Mouse (Mus musculus): Measurements from ENCODE around the gene Mnx1. TPM values are rescaled to one million over a fixed set of nuclear protein-coding genes. Genes with fewer than 3 reads are reported as not detected.
"Not testable (repeated sequence)": the region's sequence is repeated elsewhere in the genome, so short reads cannot be mapped to it uniquely, and the experiment has no call there.

Gene Mnx1
- total RNA-seq, 1 experiment from 2014 or later, result not detected

DNA sequence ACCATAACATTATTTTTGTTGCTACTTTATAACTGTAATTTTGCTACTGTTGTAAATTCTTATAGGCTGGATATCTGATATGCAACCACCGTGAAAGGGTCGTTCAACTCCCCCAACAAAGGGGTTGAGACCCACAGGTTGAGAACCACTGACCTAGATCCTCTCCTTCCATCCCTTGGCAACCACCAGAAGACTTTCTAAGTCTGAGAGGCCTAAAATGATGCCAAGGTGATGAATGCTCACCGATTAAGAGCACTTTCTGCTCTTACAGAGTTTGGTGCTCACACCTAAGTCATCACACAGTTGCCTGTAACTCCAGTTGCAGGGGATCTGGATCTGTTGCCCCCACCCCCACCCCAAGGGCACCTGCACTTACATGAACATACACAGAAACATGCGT is 8.8 kb downstream of the Mnx1 start:
- DNase-seq, result no peak

DNA sequence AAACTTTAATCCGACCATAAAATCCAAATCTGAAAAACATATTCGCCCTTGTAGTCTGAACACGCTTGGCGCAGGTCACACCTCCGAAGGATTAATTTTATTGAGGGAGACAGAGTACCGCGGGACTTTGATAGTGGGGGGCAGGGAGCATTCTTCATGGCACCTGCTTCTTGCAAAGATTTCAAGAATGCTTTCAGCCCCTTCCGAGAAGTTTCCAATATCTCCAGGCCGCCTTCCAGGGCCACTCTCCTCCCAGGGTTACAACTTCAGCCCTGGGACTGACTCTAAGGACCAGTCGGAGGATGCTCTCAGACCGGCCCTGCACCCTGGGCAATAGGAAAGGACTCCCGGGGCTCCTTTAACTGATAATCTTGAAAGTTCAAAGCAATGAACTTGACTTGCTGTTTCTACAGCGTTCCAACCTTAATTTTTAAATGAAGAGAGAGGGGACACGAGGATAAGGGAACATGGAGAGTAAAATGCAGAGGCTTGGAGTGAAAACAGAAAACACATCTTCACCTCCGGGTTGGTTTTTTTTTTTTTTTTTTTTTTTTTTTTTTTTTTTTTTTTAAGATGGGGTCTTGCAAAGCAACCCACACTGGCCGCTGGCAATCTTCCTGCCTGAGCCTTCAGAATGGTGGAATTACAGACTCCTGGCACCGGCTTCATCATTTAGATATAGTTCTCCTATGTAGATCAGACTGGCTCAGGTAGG is 9.8 kb downstream of the Mnx1 start:
- no peak for DNase-seq

DNA sequence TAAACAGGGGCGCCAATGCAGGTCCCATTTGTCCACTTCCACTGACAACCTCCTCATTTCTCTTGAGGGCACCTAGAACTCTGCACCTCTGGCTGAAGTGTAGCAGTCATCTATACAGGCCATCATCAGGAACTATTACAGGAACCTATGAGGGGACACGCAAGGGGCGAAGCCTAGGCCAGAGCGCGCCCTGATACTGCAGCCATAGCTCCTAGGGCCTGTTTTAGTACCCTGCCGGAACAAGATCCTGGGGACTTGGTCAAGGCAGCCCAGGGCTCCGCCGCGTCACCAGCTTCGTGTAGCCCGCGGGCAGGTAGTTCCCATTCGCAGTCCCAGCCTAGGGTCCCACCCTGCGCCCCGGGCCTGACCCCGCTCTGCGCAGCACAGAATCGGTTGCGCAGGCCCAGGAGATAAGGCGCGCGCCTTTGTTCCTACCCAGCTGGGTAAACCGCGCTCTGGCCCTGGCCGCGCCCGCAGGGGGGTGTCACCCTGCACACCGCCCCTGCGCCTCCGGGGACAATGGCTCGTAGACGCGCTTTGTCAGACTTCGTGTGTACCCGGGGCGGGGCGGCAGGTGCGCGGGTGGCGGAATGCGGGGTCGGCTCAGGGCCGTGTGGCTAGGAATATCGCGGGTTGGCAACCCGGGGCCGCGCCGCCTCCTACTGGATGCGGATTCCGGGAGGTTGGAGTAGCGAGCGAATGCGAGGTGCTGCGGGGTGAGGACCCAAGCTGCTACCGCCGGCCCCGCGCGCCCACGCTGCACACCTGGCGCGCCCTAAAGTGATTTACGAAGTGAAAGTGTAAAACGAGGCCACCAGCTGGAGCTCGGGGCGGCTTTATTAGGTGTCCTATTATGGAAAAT is 10.6 kb downstream of the Mnx1 start:
- peak; percentile 27 for DNase-seq

DNA sequence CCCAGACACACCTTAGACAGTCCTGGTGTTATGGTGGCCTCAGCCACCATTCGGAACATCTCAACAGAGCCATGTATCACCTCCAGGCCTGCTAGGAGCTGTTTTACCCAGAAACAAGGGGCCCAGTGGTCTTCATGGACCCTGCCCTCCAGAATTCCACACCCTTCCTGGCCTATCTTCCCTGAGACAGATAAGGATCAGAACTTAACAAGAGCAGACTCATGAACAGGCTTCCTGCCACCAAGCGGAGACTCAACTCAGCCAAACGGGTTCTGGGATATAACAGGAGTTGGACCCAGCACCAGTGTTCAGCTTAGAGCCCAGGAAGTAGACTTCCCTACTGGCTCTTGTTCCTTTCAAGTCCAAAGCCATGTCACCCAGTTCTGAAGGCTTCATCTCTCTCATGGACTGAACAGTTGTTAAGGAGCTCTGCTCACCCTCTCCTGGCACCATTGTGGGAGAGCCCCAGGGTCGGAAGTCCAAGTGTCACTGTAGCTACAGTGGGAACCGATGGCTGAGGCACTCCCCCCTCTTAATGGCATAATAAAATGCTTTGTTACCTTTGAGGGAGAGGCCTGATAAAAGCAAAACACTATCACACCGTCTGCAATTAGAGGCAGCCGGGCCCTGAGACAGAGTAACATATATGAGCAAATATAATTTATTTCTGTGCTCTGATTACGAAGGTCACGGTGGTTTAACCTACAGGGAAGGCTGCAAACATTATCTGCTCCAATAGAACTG is 15.2 kb downstream of the Mnx1 start:
- DNase-seq, result no peak

DNA sequence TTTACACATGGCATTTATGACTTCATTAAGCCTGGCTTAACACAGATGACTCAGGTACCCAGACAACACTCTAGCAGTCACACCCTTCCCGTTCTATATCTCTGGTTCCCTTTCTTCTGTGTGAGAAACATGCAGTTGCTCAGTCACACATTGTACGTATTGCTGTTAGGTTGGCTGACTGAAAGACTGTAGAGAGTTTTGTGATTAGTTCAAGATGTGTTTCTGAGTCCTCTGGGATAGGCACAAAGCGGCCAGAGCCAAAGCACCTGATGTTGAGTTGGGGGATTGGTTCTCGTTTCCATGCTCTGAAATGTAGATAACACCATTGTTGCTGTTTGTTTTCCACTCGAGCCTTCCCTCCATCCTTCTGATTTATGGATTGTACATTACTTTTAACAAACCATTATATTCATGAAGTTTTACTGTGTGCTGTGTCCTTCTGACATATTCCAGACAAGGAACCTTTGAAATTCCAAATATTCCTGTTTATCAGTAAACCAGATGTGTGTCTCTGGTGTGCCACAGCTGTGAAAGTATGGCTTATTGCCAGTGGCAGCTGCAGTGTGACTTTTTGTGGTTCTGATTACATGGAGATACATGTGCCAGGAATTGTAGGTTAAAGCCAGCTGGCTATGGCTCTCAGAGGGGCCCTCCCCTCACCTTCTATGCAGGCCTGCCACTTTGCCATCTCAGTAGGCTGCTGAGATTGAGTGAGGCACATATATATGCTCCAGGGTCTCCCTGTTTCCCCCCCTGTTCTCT is 21.2 kb downstream of the Mnx1 start:
- no peak for DNase-seq

DNA sequence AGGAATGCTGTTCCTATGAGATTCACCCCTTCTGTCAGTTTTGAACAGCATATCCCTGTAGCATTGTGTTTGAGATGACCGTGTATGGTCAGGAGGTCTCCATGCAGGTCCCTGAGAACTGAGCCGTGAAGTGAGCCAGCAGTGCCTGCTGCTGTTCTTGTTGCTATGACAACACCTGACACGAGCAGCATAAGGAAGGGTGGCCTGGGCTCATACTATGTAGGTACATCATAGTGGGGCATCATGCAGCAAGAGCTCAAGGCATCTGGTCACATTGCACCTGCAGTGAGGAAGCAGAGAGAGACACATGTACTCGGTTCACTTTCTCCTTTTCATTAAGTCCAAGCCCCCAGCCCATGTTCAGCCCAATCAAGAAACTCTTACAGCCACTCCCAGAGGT is 25.9 kb downstream of the Mnx1 start:
- no peak for DNase-seq

DNA sequence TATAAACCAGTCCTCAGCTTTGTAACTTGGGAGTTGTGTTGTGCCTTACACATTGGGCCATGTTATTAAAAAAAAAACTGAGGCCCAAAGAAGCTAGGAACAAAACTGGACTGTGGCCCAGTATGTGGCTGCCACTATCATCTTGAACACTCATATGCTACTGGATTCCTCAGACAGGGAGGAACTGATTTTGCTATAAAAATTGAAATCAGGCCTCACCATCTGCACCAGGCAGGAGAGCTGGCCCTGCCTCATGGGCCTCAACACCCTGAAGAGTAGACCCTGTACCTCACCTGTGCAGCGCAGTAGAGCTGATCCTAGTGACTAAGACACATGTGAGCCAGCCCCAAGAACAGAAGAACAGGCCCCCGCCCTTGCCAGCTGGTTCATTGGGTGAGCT is 33.0 kb downstream of the Mnx1 start:
- no peak for DNase-seq

DNA sequence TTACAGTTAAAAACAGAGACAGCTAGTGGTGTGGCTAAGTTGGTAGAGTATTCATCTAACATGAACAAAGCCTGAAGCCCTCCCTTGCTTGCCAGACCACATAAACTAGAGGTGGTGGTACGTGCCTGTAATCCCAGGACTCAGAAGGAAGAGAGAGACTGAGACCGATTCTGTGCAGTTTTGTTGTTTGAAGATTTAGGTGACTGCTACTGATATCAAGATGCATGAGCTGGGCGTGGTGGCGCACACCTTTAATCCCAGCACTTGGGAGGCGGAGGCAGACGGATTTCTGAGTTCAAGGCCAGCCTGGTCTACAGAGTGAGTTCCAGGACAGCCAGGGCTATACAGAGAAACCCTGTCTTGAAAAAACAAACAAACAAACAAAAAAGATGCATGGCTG is 41.5 kb downstream of the Mnx1 start:
- DNase-seq, result not testable (repeated sequence)

DNA sequence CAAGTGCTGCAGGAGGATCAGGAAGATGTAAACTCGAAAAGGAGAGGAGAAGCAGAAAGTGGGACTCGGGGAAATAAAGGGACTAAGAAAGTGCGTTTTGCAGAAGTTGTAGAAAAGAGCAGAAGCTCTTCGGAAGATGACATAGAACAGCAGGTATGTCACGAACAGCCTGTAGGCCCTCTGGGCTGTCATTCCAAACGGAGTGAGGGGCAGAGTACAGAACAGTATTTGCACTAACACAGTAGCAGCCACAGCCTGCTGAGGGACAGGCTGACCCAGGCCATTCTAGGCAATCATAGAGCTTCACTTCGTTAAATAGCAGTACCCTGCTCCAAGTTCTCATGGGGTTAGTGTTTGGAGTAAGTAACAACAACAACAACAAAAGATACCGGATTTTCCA is 42.8 kb downstream of the Mnx1 start:
- no peak for DNase-seq

DNA sequence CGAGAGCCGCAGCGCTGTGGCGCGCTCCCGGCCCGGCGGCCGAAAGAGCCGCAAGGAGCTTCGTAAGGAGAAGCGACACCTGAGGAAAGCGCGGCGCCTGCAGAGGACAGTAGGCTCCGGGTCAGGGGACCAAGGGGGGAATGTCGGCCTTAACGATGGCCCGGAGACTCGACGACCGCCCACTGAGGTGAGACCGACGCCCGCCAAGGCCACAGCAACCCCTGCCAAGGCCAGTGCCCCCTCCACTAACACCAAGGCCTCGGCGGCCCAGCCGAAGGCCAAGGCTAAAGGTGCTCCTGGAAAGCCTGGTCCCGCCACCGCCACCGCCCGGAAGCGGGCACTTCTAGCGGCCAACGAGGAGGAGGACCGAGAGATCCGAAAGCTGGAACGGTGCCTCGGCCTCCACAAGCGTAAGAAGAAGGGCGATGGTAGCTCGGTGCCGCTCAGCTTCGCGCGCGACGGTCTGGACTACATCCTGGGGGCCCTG is 43.4 kb downstream of the Mnx1 start:
- peak; percentile 82 for DNase-seq

DNA sequence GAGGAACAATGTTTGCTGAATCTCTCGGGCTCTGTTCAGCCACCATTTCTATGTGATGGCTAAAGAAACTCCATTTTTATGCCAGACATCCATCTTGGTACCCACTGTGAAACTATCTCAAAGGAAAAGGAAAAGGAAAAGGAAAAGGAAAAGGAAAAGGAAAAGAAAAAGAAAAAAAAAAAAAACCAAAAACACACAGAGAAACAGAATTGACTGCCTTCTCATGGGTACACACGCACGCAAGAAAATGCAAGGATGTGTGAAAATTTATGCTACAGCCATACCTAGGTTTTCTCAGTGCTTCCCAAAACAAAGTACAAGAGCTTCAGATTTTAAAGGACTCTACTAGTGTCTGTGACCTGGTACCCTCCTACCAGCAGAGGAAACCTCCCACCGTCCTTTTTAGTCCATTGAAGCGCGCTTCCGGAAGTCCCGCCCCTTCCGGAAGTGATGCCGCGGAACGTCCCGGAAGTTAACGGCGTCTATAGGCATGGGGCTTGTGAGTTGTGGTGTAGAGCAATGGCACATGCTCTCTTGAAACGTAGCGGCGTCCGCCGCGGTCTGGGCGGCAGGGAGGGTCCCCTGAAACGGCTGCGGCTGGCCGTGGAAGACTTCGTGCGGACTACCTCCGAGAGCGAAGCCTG is 43.9 kb downstream of the Mnx1 start, which contains the start of gene Nom1:
TSS of gene Nom1 (plus strand) at position 437 of the 644 bp plus-strand sequence.
- peak; percentile 91 for DNase-seq

DNA sequence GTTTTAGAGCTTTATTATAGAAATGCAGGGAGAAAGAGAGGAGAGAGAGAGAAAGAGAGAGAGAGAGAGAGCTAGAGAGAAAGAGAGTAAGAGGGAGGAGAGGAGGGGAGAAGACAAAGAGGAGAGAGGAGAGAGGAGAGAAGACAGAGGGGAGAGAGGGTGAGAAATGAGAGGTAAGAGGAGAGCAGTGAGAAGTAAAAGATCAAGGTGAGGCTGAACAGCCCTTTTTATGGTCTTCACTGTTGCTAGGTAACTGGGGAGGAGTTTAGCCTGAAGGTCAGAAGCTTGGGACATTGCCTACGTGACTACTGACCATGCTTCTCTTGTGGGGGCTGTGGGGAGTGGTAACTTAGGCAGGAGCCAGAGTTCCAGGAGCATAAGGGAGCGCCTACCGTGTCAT is 54.9 kb downstream of the Mnx1 start:
- not testable (repeated sequence) for DNase-seq

Other genes starting within 250 kb of the Mnx1 start
- gene Lmbr1, start 100.1 kb downstream of the Mnx1 start, total RNA-seq (2021), result 13.2 and 13.3 TPM in 2 replicates
- gene Nom1, start 43.8 kb downstream of the Mnx1 start, total RNA-seq (2021), result 27.7 and 32.4 TPM in 2 replicates
- 48.1 and 50.0 TPM in 2 replicates for gene Ube3c, start 90.8 kb upstream of the Mnx1 start, total RNA-seq (2021)